Mouse (Mus musculus) erythroblast, embryonic 14.5 days (primary cell): ENCODE data around the gene Frat2. TPM values are rescaled to one million over a fixed set of nuclear protein-coding genes. Genes with fewer than 3 reads are reported as not detected.

ENCODE experiments used
- H3K27me3 ChIP-seq: 2 replicates; pipeline ENCODE4 v1.6.1; 2012; ENCODE audit warnings: inconsistent platforms; ENCODE audit not compliant: control insufficient read depth
- H3K36me3 ChIP-seq: 2 replicates; pipeline ENCODE4 v1.6.1; 2012; ENCODE audit warnings: mild to moderate bottlenecking, inconsistent platforms; ENCODE audit not compliant: control insufficient read depth
- H3K4me1 ChIP-seq: 2 replicates; pipeline ENCODE4 v1.6.1; 2012; ENCODE audit warnings: inconsistent platforms; ENCODE audit not compliant: control insufficient read depth
- H3K4me3 ChIP-seq: replicated peaks from 2 replicates; pipeline ENCODE3; 2012; ENCODE audit warnings: moderate library complexity, mild to moderate bottlenecking, inconsistent platforms
- H3K9me3 ChIP-seq: 2 replicates; pipeline ENCODE4 v1.6.1; 2012; ENCODE audit warnings: low read length, inconsistent platforms, mixed read lengths; ENCODE audit not compliant: control insufficient read depth
- GATA1 ChIP-seq: IDR thresholded peaks from 2 replicates; pipeline ENCODE4 v1.6.1; 2012; ENCODE audit warnings: low read length, inconsistent platforms, mixed read lengths
- TAL1 ChIP-seq: IDR thresholded peaks from 3 replicates; pipeline ENCODE4 v1.6.1; 2012; ENCODE audit warnings: low read length, inconsistent platforms, mixed read lengths
- polyA plus RNA-seq: library from polyadenylated mRNA; stranded (reverse); fragments of >175 nt; gene quantifications from 2 replicates; pipeline ENCODE4 v1.2.3, GENCODE M21; 2012

The Frat2 gene
- polyA plus RNA-seq, 1 experiment = 8.4 TPM

DNA sequence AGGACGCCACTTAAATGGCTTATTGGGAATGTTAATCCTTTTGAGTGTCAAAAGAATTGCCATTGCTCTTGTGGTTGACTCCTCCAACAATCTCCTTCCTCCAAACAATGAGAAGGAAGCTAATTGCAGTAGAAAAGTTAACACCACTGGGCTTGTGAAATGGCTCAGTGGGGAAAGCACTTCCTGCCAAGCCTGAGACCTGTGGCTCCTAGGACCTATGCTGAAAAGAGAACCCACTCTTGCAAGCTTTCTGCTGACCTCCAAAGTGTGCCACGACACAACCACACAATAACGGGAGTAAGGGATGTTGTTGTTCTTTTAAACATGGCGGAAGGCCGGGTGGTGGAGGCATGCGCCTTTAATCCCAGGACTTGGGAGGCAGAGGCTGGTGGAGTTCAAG, 50.4 kb downstream of the Frat2 start:
- Histone ChIP-seq H3K9me3 (no peaks in the 10 kb centered on the region), H3K27me3 (no peaks in the 10 kb centered on the region), H3K4me1 (peaks cover 64% of the 10 kb centered on the region), H3K4me3 (no peak overlapping the region), H3K36me3 (peaks cover 53% of the 10 kb centered on the region)
- TF ChIP-seq GATA1 = no peak
- TF ChIP-seq TAL1 = no peak

DNA sequence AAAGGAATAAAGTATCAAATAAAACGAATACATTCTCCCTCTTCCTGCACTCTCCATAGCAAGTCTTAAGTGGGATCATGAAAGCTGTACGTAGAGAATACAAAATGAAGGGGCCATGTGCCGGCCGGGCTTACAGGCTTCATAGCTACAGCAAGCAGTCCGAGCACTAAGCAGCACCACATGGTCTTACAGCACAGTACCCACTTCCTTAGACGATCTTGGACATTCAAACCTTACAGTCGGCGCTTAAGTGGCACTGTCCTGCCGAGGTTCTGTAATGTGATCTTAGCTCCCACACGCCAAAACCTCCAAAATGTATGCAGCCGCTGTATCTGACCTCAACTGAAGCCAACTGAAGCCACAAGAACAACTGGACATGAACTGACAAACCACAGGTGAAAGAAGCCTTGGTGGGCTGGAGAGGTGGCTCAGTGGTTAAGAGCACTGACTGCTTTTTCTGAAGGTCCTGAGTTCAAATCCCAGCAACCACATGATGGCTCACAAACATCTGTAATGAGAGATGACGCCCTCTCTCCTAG, 51.1 kb downstream of the Frat2 start:
- Histone ChIP-seq H3K4me1 (peaks cover 62% of the 10 kb centered on the region), H3K9me3 (no peaks in the 10 kb centered on the region), H3K36me3 (peaks cover 60% of the 10 kb centered on the region), H3K4me3 (no peak overlapping the region), H3K27me3 (no peaks in the 10 kb centered on the region)
- TF ChIP-seq TAL1 (no peak), GATA1 (no peak)

DNA sequence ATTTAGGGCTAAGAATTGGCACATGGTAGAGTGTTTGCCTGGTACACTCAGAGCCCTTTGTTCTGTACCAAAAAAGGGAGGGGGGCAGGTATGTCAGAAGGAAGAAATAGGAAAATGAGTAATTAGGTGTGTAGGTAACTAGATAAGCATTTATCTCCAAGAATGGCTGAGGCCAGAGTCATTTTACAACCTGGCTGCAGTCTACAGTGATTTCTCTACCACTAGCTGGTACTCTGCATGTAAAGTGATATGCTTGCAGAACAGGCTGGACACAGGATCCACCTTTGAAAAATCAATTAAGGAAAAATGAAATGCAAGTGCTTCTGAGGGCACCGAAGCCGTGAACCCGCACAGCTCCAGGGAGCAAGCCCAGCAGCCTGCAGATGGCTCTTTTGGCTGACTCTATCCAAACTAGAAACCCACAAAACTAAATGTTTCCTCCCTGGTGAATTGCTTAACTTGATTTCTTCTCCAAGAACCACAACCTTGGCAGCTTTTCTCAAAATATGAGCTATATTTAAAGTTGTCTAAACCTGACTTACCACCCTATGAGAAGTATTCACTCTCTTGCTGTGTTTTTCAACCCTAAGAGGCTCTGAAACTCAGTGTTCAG, 51.7 kb downstream of the Frat2 start:
- Histone ChIP-seq H3K36me3 (peaks cover 66% of the 10 kb centered on the region), H3K9me3 (no peaks in the 10 kb centered on the region), H3K4me1 (peaks cover 62% of the 10 kb centered on the region), H3K4me3 (no peak overlapping the region), H3K27me3 (no peaks in the 10 kb centered on the region)
- TF ChIP-seq TAL1 (no peak), GATA1 (no peak)

Other genes starting within 250 kb of the Frat2 start
- 0.06 and 0.12 TPM in 2 replicates for gene Slit1, start 104.5 kb downstream of the Frat2 start, polyA plus RNA-seq
- 0.49 and 0.65 TPM in 2 replicates for gene Arhgap19, start 46.1 kb downstream of the Frat2 start, polyA plus RNA-seq
- gene Frat1, start 18.2 kb downstream of the Frat2 start, polyA plus RNA-seq = 2.3 and 2.8 TPM in 2 replicates
- 1.1 TPM in 2 replicates for gene Rrp12, start 48.0 kb upstream of the Frat2 start, polyA plus RNA-seq
- 6.9 and 7.3 TPM in 2 replicates for gene Pgam1, start 63.8 kb upstream of the Frat2 start, polyA plus RNA-seq
- gene Exosc1, start 85.3 kb upstream of the Frat2 start, polyA plus RNA-seq = 0.70 and 0.94 TPM in 2 replicates
- 3.1 and 3.2 TPM in 2 replicates for gene Zdhhc16, start 85.3 kb upstream of the Frat2 start, polyA plus RNA-seq
- 0.54 and 0.65 TPM in 2 replicates for gene Mms19, start 133.0 kb upstream of the Frat2 start, polyA plus RNA-seq
- gene Ubtd1, start 133.6 kb upstream of the Frat2 start, polyA plus RNA-seq = 0.10 and 0.30 TPM in 2 replicates
- 0.12 TPM in 1 of 2 replicates, not detected in the other for gene Ankrd2, start 187.9 kb upstream of the Frat2 start, polyA plus RNA-seq
- not detected in 2 replicates for gene Hoga1, start 197.5 kb upstream of the Frat2 start, polyA plus RNA-seq
- gene 4933411K16Rik, start 204.1 kb upstream of the Frat2 start, polyA plus RNA-seq = not detected in 2 replicates
- gene Morn4, start 238.2 kb upstream of the Frat2 start, polyA plus RNA-seq = 0.10 and 0.19 TPM in 2 replicates
- gene Pi4k2a, start 242.3 kb upstream of the Frat2 start, polyA plus RNA-seq = 1.7 and 1.8 TPM in 2 replicates